Mouse (Mus musculus) kidney, adult 11 months (tissue): ENCODE measurements around the gene Apob.

Experiments used
- DNase-seq: peaks from one replicate; pipeline ENCODE4 v3.0.0; 2022

Apob gene

GRCm38 (mm10) chr12:8038081-8038730 is 60.8 kb downstream of the Apob start:
- no peak for DNase-seq

- DNase-seq = no peak
Measured at GRCm38 (mm10) chr12:8042626-8043394, 65.4 kb downstream of the Apob start.

DNA sequence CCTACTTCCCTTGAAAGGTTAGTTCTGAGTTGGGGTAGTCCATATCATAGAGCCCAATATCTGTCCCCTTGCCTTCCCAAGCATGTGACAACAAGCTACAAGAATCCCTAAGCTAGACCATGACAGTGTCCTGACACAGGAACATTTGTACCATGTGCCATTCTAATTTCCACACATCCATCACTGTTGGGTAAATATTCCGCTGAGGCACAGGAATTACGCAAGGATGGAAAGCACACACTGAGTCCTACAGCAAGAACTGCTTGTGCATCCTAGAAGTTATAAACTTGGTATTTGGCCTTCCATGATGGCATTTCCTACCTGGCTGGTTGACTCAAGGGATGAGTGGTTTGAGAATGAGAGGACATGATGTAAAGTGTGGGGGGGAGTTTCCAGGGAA is 69.6 kb downstream of the Apob start:
- no peak for DNase-seq

DNA sequence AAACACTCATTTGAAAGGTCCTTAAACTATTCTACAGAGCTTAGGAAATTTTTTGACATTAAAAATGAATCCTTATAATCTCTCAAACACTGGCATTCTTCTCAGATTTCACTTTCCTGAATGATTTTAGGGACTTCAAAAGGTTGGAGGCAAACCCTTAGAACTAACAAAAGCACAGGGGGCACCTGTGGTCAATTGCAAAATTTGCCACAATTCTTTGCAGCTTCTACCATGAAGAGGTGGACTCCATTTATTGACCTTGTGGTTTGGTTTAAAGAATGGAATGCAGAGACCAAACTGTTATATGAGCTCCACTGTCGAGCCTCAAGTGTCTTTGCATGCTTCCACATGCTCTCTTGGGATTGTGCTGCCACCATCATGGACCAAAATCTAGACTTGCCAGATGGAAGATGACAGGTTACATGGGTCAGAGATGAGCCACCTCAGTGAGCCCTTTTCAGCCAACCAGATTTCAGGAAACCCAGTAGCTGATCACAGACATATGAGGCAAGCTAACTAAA is 70.4 kb downstream of the Apob start:
- no peak for DNase-seq

DNA sequence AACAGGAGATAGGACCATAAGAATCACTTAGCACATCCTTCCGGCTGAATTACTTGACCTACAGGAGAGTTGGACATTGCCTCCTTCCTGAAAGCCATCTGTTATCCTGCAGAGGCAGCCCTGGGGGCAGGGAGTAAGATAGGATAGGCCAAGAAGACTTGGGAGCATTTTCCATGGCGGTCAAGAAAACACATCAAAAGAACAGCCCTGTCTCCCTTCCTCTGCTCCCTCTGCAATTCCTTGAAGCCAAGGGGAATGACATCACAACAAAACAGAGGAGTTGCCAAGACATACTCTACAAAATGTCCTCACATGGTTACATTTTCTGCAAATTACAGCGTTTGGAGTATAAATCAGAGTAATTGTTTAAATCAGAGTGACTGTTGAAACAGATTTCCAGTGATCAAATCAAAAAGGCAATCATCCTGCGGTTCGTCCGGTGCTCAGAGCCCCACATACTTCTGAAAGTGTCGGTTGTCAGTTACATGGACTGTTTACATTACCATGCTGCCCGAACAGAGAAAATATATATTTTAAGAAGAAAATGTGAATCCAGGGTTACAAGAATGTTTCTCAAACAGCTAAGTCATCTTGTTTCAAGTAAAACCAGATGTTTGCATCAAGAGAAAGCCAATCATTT is 78.7 kb downstream of the Apob start:
- no peak for DNase-seq

GRCm38 (mm10) chr12:8059576-8059975 is 82.1 kb downstream of the Apob start:
- peak; percentile 34 for DNase-seq

GRCm38 (mm10) chr12:8063363-8064065 is 86.1 kb downstream of the Apob start:
- no peak for DNase-seq
